Mouse (Mus musculus): ENCODE measurements around the gene Olfr1280. TPM values are rescaled to one million over a fixed set of nuclear protein-coding genes. Genes with fewer than 3 reads are reported as not detected.

Gene Olfr1280
- polyA plus RNA-seq, 1 experiment from 2014 or later: not detected

Other genes starting within 250 kb of the Olfr1280 start
- not detected in 2 replicates for gene Gm13941, start 208.0 kb upstream of the Olfr1280 start, polyA plus RNA-seq (2014; fragmentation: Nextera tagmentation; extraction: Ambion mirVana)
- not detected in 2 replicates for gene Gm15130, start 161.1 kb upstream of the Olfr1280 start, polyA plus RNA-seq (2014; fragmentation: Nextera tagmentation; extraction: Ambion mirVana)
- gene 4930430A15Rik, start 84.4 kb upstream of the Olfr1280 start, polyA plus RNA-seq (2014; fragmentation: Nextera tagmentation; extraction: Ambion mirVana): not detected in 2 replicates
- not detected in 2 replicates for gene Olfr1275, start 78.7 kb upstream of the Olfr1280 start, polyA plus RNA-seq (2014; fragmentation: Nextera tagmentation; extraction: Ambion mirVana)
- not detected in 2 replicates for gene Olfr1276, start 59.5 kb upstream of the Olfr1280 start, polyA plus RNA-seq (2014; fragmentation: Nextera tagmentation; extraction: Ambion mirVana)
- not detected in 2 replicates for gene Olfr1277, start 39.9 kb upstream of the Olfr1280 start, polyA plus RNA-seq (2014; fragmentation: Nextera tagmentation; extraction: Ambion mirVana)
- gene Olfr1278, start 23.9 kb upstream of the Olfr1280 start, polyA plus RNA-seq (2014; fragmentation: Nextera tagmentation; extraction: Ambion mirVana): not detected in 2 replicates
- not detected in 2 replicates for gene Olfr1279, start 13.4 kb upstream of the Olfr1280 start, polyA plus RNA-seq (2014; fragmentation: Nextera tagmentation; extraction: Ambion mirVana)
- not detected in 2 replicates for gene Olfr1281, start 12.5 kb downstream of the Olfr1280 start, polyA plus RNA-seq (2014; fragmentation: Nextera tagmentation; extraction: Ambion mirVana)
- gene Olfr1282, start 22.1 kb downstream of the Olfr1280 start, polyA plus RNA-seq (2014; fragmentation: Nextera tagmentation; extraction: Ambion mirVana): not detected in 2 replicates
- gene Olfr1283, start 52.8 kb downstream of the Olfr1280 start, polyA plus RNA-seq (2014; fragmentation: Nextera tagmentation; extraction: Ambion mirVana): not detected in 2 replicates
- gene Olfr1284, start 61.5 kb downstream of the Olfr1280 start, polyA plus RNA-seq (2014; fragmentation: Nextera tagmentation; extraction: Ambion mirVana): not detected in 2 replicates
- gene Olfr1286, start 109.1 kb downstream of the Olfr1280 start, polyA plus RNA-seq (2014; fragmentation: Nextera tagmentation; extraction: Ambion mirVana): not detected in 2 replicates
- gene Olfr1287, start 135.1 kb downstream of the Olfr1280 start, polyA plus RNA-seq (2014; fragmentation: Nextera tagmentation; extraction: Ambion mirVana): not detected in 2 replicates
- gene Olfr1288, start 160.1 kb downstream of the Olfr1280 start, polyA plus RNA-seq (2014; fragmentation: Nextera tagmentation; extraction: Ambion mirVana): not detected in 2 replicates
- gene Olfr1289, start 166.8 kb downstream of the Olfr1280 start, polyA plus RNA-seq (2014; fragmentation: Nextera tagmentation; extraction: Ambion mirVana): not detected in 2 replicates
- not detected in 2 replicates for gene Olfr1290, start 179.8 kb downstream of the Olfr1280 start, polyA plus RNA-seq (2014; fragmentation: Nextera tagmentation; extraction: Ambion mirVana)
- gene Olfr1291-ps1, start 183.2 kb downstream of the Olfr1280 start, polyA plus RNA-seq (2014; fragmentation: Nextera tagmentation; extraction: Ambion mirVana): not detected in 2 replicates
- gene Olfr1293-ps, start 211.2 kb downstream of the Olfr1280 start, polyA plus RNA-seq (2014; fragmentation: Nextera tagmentation; extraction: Ambion mirVana): not detected in 2 replicates
- not detected in 2 replicates for gene Olfr1294, start 226.3 kb downstream of the Olfr1280 start, polyA plus RNA-seq (2014; fragmentation: Nextera tagmentation; extraction: Ambion mirVana)

All from hindbrain, embryonic 14.5 days (tissue).